Mouse (Mus musculus) midbrain, embryonic 15.5 days (tissue): ENCODE results near the gene Itpkb. TPM values are rescaled to one million over a fixed set of nuclear protein-coding genes. Genes with fewer than 3 reads are reported as not detected.
"Not testable (repeated sequence)": the region's sequence is repeated elsewhere in the genome, so short reads cannot be mapped to it uniquely, and the experiment has no call there.

ENCODE experiments used
- ATAC-seq: fragments of 200-750 bp; cut with Nextera tagmentation; replicated peaks from 2 replicates; pipeline ENCODE4 v1.8.0; 2017; ENCODE audit warnings: moderate TSS enrichment
- H3K27ac ChIP-seq: fragments of 300-500 bp; sonication (generic); 2 replicates; pipeline ENCODE4 v1.5.1; 2015; ENCODE audit warnings: mild to moderate bottlenecking, inconsistent platforms
- H3K27me3 ChIP-seq: fragments of 300-500 bp; sonication (generic); replicated peaks from 2 replicates; pipeline ENCODE4 v1.6.1; 2015; ENCODE audit warnings: inconsistent platforms
- H3K36me3 ChIP-seq: fragments of 300-500 bp; sonication (generic); replicated peaks from 2 replicates; pipeline ENCODE4 v1.6.1; 2015; ENCODE audit warnings: inconsistent platforms
- H3K4me1 ChIP-seq: fragments of 300-500 bp; sonication (generic); 2 replicates; pipeline ENCODE4 v1.6.1; 2015; ENCODE audit warnings: inconsistent platforms
- H3K4me2 ChIP-seq: fragments of 300-500 bp; sonication (generic); 2 replicates; pipeline ENCODE4 v1.6.1; 2015; ENCODE audit warnings: inconsistent platforms, mild to moderate bottlenecking, moderate library complexity
- H3K4me3 ChIP-seq: fragments of 300-500 bp; sonication (generic); 2 replicates; pipeline ENCODE4 v1.5.1; 2015; ENCODE audit warnings: mild to moderate bottlenecking, inconsistent platforms
- H3K9ac ChIP-seq: fragments of 300-500 bp; sonication (generic); 2 replicates; pipeline ENCODE4 v1.6.1; 2015; ENCODE audit warnings: mild to moderate bottlenecking, inconsistent platforms
- H3K9me3 ChIP-seq: fragments of 300-500 bp; sonication (generic); 2 replicates; pipeline ENCODE4 v1.6.1; 2016; ENCODE audit warnings: inconsistent platforms
- WGBS: fragments of 180-500 bp; shearing (Covaris S2); methylation state at CpG from one replicate; pipeline ENCODE4 v1.1.7; 2015; ENCODE audit warnings: mixed read lengths; 5-methylcytosine and 5-hydroxymethylcytosine counted together
- polyA plus RNA-seq: library from polyadenylated mRNA; unstranded; fragments of >200 nt; fragmentation: Nextera tagmentation; extraction: Ambion mirVana; gene quantifications from 2 replicates; pipeline ENCODE4 v1.2.1, GENCODE M21; 2015

The Itpkb gene
- polyA plus RNA-seq, 1 experiment from 2014 or later = 3.0 TPM

DNA sequence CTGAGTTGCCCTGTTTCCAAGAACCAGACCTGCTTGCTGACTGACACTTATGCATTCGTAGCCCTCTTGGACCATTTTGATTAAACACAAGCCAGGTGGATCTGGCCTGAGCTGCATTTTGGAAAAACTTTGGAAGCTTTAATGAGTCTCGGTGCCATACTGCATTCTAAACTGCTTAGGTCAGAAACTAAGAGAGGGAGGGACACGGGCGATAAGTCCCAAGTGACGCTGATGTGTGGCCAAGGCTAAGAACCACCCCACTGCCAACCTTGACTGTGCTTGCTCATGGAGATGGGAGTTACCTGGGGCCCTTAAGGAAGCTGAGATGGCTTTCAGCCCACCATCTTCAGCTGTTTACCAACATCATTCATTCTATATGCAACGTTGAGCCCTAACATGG lies 55.0 kb downstream of the Itpkb start:
- WGBS = 89% methylated on average over 6 of the region's 6 CpGs

DNA sequence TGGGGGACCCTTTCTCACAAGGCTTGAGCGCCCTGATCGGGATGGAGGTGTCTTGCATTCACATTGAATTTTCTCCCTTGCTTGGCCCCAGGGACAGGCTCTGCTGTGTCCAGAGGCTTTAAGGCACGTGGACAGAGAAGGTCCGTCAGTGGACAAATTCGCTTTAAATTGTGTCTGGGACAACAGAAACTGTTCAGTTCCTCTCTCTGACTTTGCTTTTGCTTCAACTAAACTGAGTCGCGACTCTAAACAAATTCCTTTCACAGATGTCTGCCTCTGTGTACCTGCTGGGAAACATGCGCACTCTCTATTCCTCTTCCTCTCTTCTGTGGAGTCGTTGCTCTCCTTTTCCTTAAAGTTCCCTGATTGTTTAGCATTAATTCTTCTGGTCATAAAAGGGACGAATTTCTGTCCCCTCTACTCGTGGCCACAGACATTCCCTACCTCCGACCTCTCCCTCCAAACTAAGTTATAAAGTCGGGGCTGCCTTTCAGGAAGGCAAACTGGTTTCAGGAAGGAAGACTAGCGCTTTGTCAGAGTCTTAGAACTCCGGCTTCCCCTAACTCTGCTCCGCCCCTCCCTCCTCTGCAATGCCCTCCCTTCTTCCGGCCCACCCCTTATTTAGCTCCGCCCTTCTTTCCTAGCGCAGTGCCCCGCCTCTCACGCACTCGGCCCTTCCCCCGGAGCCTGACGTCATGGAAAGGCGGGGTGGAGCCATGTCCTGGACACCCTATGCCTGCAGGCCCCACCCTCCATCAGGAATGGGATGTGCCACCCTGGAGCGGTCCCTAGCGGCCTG lies 56.9 kb downstream of the Itpkb start:
- no peaks in the 10 kb centered on the region for H3K9me3 ChIP-seq
- H3K4me2 ChIP-seq = peak overlapping the region; percentile 55
- 1% methylated on average over 27 of the region's 27 CpGs for WGBS
- no peaks in the 10 kb centered on the region for H3K36me3 ChIP-seq
- ATAC-seq = peak; percentile 97
- peaks cover 23% of the 10 kb centered on the region for H3K4me1 ChIP-seq
- peak overlapping the region; percentile 59 for H3K27ac ChIP-seq
- no peaks in the 10 kb centered on the region for H3K27me3 ChIP-seq
- peak overlapping the region; percentile 23 for H3K9ac ChIP-seq
- H3K4me3 ChIP-seq = peak overlapping the region; percentile 37

More for the DNA sequence above, 55.0 kb downstream of the Itpkb start:
- H3K4me3 ChIP-seq = no peak overlapping the region
- H3K27me3 ChIP-seq = no peaks in the 10 kb centered on the region
- no peak for ATAC-seq
- no peak overlapping the region for H3K27ac ChIP-seq
- H3K4me2 ChIP-seq = no peak overlapping the region
- H3K4me1 ChIP-seq = peaks cover 23% of the 10 kb centered on the region
- no peak overlapping the region for H3K9ac ChIP-seq
- H3K36me3 ChIP-seq = no peaks in the 10 kb centered on the region
- no peaks in the 10 kb centered on the region for H3K9me3 ChIP-seq

DNA sequence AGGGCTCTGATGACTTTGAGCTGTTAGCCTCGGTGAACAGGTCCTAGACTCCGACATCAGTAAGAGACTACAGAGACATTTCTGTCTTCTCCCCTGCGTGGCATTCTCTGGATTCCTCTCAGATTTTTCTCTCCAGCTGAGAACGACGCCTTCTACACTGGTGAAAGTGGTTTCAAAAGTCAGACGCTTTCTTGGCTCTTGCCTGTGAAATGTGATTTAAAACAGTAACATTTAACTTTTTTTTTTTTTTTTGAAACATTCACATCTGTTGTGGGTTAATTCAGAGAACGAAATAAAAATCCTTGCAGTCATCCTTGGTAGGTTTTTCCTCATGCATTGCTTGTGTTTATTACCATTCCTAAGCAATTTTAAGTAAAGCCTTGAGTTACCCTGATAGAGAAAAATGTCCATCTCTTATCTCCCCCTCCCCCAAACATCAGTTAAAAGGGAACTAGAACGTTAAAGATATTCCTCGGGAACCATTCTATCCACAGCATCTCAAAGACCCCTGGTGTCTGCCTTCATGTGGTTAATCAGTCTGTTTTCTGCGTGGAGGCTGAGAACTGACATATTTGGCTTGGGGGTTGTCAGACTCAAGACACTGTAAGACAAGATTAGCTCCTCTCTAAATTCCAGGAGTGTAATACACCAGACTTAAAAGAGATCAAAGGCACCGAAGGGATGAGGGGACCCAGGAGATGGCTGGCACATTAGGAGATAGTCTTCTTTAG lies 57.6 kb downstream of the Itpkb start:
- peak overlapping the region; percentile 19; the same call in 1 of the 2 replicates for H3K9ac ChIP-seq
- peak overlapping the region; percentile 55 for H3K4me2 ChIP-seq
- WGBS = 11% methylated on average over 11 of the region's 11 CpGs
- H3K36me3 ChIP-seq = no peaks in the 10 kb centered on the region
- peak overlapping the region; percentile 59 for H3K27ac ChIP-seq
- H3K4me1 ChIP-seq = peaks cover 23% of the 10 kb centered on the region
- H3K9me3 ChIP-seq = no peaks in the 10 kb centered on the region
- ATAC-seq = no peak
- H3K27me3 ChIP-seq = no peaks in the 10 kb centered on the region
- peak overlapping the region; percentile 37 for H3K4me3 ChIP-seq

DNA sequence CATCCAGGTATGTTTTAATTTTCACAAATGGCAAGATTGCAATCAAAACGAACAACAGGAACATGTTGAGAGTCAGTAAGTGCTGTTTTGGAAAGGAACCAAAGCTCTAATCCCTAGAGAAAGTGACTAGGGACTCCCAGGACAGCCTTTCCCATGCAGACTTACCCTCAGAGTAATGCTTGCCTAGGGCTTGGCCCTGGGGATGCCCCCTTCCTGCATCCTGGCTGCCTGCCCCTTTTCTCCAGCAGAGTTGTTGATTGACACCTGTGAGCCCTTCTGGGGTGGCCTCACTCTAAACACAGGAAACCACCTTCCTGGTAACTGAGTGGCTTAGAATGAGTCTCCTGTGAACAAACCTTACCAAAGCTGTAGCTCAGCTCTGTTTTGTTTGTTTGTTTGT lies 58.2 kb downstream of the Itpkb start:
- Histone ChIP-seq H3K4me3 (no peak overlapping the region), H3K4me1 (peaks cover 23% of the 10 kb centered on the region), H3K9ac (no peak overlapping the region), H3K27me3 (no peaks in the 10 kb centered on the region), H3K27ac (no peak overlapping the region), H3K4me2 (peak overlapping the region; percentile 55), H3K9me3 (no peaks in the 10 kb centered on the region), H3K36me3 (no peaks in the 10 kb centered on the region)
- no peak for ATAC-seq
- 53% methylated on average over 1 of the region's 1 CpGs for WGBS

DNA sequence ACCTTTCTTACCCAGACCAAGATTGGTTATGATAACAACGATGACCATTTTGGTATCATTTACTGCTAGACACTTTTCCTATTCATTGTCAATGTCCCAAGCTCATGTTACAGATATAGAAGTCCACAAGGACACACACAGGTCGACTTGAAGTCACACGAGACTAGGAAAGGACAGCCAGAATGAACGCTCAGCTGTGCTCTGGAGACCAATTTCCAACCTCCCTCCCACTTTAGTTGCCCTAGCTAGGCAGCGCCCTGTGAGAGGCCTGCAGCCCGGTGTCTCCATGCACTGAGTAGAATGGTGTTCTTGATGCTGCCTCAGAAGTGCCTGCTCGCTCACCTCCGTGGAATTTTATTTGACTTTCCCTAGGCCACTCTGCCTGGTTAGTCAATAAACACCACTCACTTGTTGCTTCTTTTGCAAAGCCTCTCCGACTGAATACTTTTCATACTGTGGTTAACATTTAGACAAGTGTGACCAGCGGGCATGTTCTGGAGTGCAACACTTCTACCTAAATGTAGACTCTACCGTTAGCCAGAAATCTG lies 59.0 kb downstream of the Itpkb start:
- not testable (repeated sequence) for H3K27me3 ChIP-seq, H3K9ac ChIP-seq, H3K4me3 ChIP-seq, H3K4me2 ChIP-seq, H3K27ac ChIP-seq, ATAC-seq, H3K36me3 ChIP-seq, H3K9me3 ChIP-seq
- WGBS = 89% methylated on average over 11 of the region's 11 CpGs
- peaks cover 23% of the 10 kb centered on the region for H3K4me1 ChIP-seq

DNA sequence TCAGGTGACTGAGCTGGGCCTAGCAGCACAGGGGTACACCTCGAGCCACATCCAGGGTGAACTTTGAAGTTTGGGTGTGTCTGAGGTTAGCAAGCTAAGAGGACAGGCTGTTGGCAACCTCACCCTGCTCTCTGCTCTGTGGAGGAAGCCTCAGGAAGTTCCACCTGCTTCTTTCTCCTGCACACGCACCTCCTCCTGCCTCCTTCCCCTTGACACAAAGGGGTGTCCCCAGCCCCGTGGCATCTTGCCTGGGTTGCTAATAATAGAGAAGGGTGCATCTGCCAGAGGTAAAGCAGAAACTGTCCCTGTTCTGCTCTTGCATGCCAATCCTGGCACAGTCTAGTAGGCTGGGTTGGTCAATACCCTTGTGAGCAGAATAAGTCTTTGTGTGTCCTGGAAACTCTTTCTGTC lies 60.0 kb downstream of the Itpkb start:
- H3K27ac ChIP-seq = no peak overlapping the region

DNA sequence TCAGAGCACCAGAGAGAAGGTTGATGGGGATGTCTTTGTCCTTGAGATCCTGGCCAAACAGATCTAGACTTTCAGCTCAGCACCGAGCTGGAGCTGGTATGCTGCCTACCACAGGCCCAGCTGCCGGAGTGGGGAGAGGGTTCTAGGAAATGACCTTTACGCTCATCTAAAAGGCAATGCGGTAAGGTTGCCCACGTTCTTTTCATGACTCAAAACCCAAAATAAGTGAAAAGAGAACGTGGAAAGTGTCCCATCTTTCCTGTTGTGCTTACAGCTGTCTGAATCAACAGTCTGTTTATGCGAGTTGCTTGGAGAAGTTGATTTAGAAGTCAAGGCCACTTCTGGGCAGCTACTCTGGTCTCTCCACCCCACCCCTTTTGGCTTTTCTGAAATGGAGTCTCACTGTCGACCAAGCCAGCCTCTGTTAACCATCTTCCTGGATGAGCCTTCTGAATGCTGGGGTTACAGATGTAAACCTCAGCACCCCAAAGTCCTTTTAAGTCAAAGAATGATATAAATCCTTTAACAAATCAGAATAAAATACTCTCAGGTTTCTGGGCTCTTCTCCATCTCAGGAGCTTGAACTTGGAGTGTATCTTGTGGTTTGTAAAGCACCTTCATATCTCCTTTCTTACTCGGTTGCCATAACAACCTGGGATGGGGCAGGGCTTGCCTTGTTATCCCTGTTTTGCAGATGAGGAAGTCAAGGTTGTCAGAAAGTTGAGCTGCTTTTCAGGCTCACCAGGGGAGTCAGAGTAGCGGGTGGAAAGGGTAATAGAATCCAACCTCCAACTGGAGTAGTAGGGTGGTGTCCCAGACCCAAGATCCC lies 60.7 kb downstream of the Itpkb start:
- H3K4me2 ChIP-seq = no peak overlapping the region
- no peak for ATAC-seq
- H3K9ac ChIP-seq = no peak overlapping the region
- peaks cover 23% of the 10 kb centered on the region for H3K4me1 ChIP-seq
- no peak overlapping the region for H3K4me3 ChIP-seq
- WGBS = 80% methylated on average over 10 of the region's 10 CpGs
- H3K9me3 ChIP-seq = no peaks in the 10 kb centered on the region
- H3K27me3 ChIP-seq = no peaks in the 10 kb centered on the region
- H3K36me3 ChIP-seq = no peaks in the 10 kb centered on the region
- no peak overlapping the region for H3K27ac ChIP-seq

More for the DNA sequence above, 60.0 kb downstream of the Itpkb start:
- H3K4me2 ChIP-seq = no peak overlapping the region
- H3K4me1 ChIP-seq = peaks cover 23% of the 10 kb centered on the region
- H3K9ac ChIP-seq = no peak overlapping the region
- H3K36me3 ChIP-seq = no peaks in the 10 kb centered on the region
- H3K4me3 ChIP-seq = no peak overlapping the region
- H3K27me3 ChIP-seq = no peaks in the 10 kb centered on the region
- H3K9me3 ChIP-seq = no peaks in the 10 kb centered on the region
- WGBS = 77% methylated on average over 3 of the region's 3 CpGs
- no peak for ATAC-seq

DNA sequence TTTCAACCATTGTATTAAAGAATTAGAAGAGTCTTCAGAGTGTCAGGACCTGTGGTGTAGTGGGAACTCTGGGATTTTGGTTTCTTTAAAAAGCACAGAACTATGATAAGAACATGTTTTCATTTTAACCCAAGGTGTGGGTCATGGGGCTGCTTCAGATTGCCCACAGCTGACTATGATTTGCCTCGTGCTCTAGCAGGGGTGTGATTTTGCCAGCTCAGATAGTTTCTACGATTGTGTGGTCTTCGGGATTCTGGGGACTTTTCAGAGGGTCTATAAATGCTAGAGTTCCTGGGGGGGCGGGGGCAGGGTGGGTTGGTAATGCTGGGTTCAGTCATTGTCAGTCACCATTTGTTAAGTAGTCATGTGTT lies 61.3 kb downstream of the Itpkb start:
- Histone ChIP-seq H3K4me1 (peaks cover 20% of the 10 kb centered on the region), H3K4me3 (no peak overlapping the region), H3K27ac (no peak overlapping the region), H3K9ac (no peak overlapping the region), H3K9me3 (no peaks in the 10 kb centered on the region), H3K27me3 (no peaks in the 10 kb centered on the region), H3K36me3 (no peaks in the 10 kb centered on the region), H3K4me2 (no peak overlapping the region)
- ATAC-seq = no peak
- 88% methylated on average over 4 of the region's 4 CpGs for WGBS

DNA sequence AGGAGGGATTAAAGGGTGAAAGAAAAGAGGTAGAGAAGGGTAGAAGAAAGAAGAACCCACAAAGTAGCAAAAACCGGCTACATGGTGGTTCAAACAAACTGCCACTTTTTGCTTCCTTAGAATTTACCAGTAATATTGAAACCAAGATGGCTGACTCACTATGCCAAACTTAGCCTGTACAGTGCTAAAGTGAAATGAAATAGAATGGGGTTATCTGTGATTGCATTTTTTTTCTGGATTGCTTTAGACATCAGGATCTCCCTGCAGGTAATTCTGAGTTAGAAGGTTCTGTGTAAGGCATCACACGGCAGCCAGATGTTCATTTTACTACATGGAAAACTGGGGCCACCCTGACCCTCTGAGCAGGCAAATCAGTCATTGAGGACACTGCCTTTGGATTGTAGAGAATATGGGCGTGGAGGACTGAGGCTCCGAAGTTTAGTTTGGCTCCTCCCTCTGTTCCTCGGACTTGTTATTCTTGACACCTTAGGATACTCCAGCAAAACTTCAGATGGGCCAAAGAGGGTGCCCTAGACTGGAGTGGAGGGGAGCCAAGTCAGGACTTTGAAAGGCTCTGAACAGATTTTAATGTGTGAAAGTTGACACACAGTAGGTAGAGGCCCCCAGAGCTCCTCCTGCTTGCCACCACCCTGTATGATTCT lies 62.0 kb downstream of the Itpkb start:
- no peaks in the 10 kb centered on the region for H3K36me3 ChIP-seq
- no peak for ATAC-seq
- WGBS = 89% methylated on average over 5 of the region's 5 CpGs

DNA sequence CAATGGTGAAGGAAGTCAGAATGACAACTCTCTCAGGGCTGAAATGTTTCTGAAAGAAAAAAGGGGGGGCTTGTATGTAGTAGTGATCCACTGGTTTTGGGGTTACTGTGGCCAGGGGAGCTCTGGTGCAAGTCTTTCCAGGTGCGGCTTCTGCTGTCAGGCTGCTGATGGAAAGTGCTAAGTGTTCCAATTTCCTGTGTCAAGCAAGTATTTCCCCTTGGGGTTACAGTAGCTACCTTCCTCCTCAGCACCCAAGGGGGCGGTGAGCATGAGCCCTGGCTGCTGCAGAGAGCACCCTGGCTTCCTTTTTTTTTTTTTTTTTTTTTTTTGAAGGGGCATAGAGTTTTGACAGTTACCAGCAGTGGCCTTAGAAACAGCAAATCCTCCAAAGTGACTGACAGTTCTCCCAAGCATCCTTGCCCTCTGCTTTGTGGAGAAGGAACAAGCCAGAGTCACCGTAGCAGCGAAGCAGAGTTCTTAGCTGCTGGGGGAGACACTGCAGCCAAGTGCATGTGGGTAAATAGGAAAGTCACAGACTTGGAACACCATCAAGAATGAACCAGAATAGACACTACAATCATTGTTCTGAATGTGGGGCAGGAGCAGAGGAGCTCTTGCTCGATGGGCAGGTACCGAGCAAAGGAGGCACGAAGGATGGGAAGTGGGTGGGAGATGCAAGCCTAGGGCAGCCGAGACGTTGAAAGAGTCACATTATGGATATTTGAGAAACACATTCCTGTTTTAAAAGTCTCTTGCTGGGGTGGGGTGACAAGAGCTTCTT lies 62.9 kb downstream of the Itpkb start:
- Histone ChIP-seq H3K4me3 (no peak overlapping the region), H3K4me2 (no peak overlapping the region), H3K27me3 (no peaks in the 10 kb centered on the region), H3K9me3 (no peaks in the 10 kb centered on the region), H3K36me3 (no peaks in the 10 kb centered on the region), H3K27ac (no peak overlapping the region), H3K9ac (no peak overlapping the region), H3K4me1 (peaks cover 8% of the 10 kb centered on the region)
- ATAC-seq = no peak
- 82% methylated on average over 9 of the region's 9 CpGs for WGBS

More for the DNA sequence above, 62.0 kb downstream of the Itpkb start:
- Histone ChIP-seq H3K27me3 (no peaks in the 10 kb centered on the region), H3K9me3 (no peaks in the 10 kb centered on the region), H3K4me3 (no peak overlapping the region), H3K9ac (no peak overlapping the region), H3K27ac (no peak overlapping the region), H3K4me2 (no peak overlapping the region), H3K4me1 (peaks cover 12% of the 10 kb centered on the region)

DNA sequence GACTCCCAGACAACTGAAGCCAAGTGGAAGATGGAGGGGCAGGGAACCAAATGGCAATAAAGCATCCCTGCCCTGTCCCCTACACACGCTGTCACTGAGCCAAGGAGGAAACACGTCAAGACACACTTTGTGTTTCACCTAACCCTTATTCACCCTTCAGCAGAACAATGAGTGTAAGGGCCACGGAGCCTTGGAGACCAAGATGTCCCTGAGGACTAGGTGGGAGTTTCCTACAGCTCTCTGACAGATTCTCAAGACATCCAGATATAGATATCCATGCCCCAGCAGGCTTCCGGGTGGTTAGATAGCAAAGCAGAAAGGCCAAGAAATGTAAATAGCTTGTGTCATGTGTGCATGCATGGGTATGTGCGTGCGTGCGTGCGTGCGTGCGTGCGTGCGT lies 63.6 kb downstream of the Itpkb start:
- no peak for ATAC-seq
- no peaks in the 10 kb centered on the region for H3K9me3 ChIP-seq
- H3K27me3 ChIP-seq = no peaks in the 10 kb centered on the region
- H3K4me2 ChIP-seq = no peak overlapping the region
- no peak overlapping the region for H3K4me3 ChIP-seq
- no peaks in the 10 kb centered on the region for H3K36me3 ChIP-seq
- H3K27ac ChIP-seq = no peak overlapping the region
- 94% methylated on average over 12 of the region's 12 CpGs for WGBS
- H3K4me1 ChIP-seq = 0 out of 2 replicates have a peak, but pooled peaks cover 1% of the 10 kb centered on the region
- no peak overlapping the region for H3K9ac ChIP-seq
